Mouse (Mus musculus) heart, embryonic 12.5 days (tissue): Measurements from ENCODE around the gene Hand1. TPM values are rescaled to one million over a fixed set of nuclear protein-coding genes. Genes with fewer than 3 reads are reported as not detected.
"Not testable (repeated sequence)": the region's sequence is repeated elsewhere in the genome, so short reads cannot be mapped to it uniquely, and the experiment has no call there.

Source experiments
- ATAC-seq: fragments of 200-750 bp; cut with Nextera tagmentation; 2 replicates; pipeline ENCODE4 v1.8.0; 2017; ENCODE audit warnings: moderate TSS enrichment, moderate library complexity; ENCODE audit not compliant: insufficient number of reproducible peaks, low FRiP score
- H3K27ac ChIP-seq: fragments of 300-500 bp; sonication (generic); 2 replicates; pipeline ENCODE4 v1.5.1; 2016; ENCODE audit warnings: mild to moderate bottlenecking, moderate library complexity; ENCODE audit not compliant: poor library complexity, severe bottlenecking
- H3K27me3 ChIP-seq: fragments of 300-500 bp; sonication (generic); replicated peaks from 2 replicates; pipeline ENCODE4 v1.6.1; 2016; ENCODE audit warnings: mild to moderate bottlenecking, moderate library complexity
- H3K36me3 ChIP-seq: fragments of 300-500 bp; sonication (generic); 2 replicates; pipeline ENCODE4 v1.6.1; 2016; ENCODE audit warnings: mild to moderate bottlenecking, moderate library complexity
- H3K4me1 ChIP-seq: fragments of 300-500 bp; sonication (generic); replicated peaks from 2 replicates; pipeline ENCODE4 v1.6.1; 2016; ENCODE audit warnings: mild to moderate bottlenecking
- H3K4me2 ChIP-seq: fragments of 300-500 bp; sonication (generic); 2 replicates; pipeline ENCODE4 v1.6.1; 2016; ENCODE audit warnings: mild to moderate bottlenecking, moderate library complexity
- H3K4me3 ChIP-seq: fragments of 300-500 bp; sonication (generic); 2 replicates; pipeline ENCODE4 v1.5.1; 2016; ENCODE audit warnings: mild to moderate bottlenecking
- H3K9ac ChIP-seq: fragments of 300-500 bp; sonication (generic); 2 replicates; pipeline ENCODE4 v1.6.1; 2016; ENCODE audit warnings: mild to moderate bottlenecking, moderate library complexity
- H3K9me3 ChIP-seq: fragments of 300-500 bp; sonication (generic); replicated peaks from 2 replicates; pipeline ENCODE4 v1.6.1; 2016; ENCODE audit warnings: mild to moderate bottlenecking, moderate library complexity
- WGBS: fragments of 180-500 bp; shearing (Covaris S2); methylation state at CpG from one replicate; pipeline ENCODE4 v1.1.7; 2016; 5-methylcytosine and 5-hydroxymethylcytosine counted together
- polyA plus RNA-seq: library from polyadenylated mRNA; unstranded; fragments of >200 nt; fragmentation: Nextera tagmentation; extraction: Ambion mirVana; gene quantifications from 2 replicates; pipeline ENCODE4 v1.2.1, GENCODE M21; 2016

The Hand1 gene
- polyA plus RNA-seq, 1 experiment from 2014 or later = 62.0 TPM

GRCm38 (mm10) chr11:57833296-57833977, 819 bp upstream of the Hand1 start:
- Histone ChIP-seq H3K27ac (peak overlapping the region; percentile 80), H3K36me3 (no peaks in the 10 kb centered on the region), H3K9ac (peak overlapping the region; percentile 80), H3K27me3 (peaks cover 84% of the 10 kb centered on the region), H3K4me3 (peak overlapping the region; percentile 60), H3K9me3 (no peaks in the 10 kb centered on the region), H3K4me2 (peak overlapping the region; percentile 61), H3K4me1 (peaks cover 41% of the 10 kb centered on the region)
- ATAC-seq = peak; percentile 33; the same call in 1 of the 2 replicates
- 5% methylated on average over 30 of the region's 30 CpGs for WGBS

DNA sequence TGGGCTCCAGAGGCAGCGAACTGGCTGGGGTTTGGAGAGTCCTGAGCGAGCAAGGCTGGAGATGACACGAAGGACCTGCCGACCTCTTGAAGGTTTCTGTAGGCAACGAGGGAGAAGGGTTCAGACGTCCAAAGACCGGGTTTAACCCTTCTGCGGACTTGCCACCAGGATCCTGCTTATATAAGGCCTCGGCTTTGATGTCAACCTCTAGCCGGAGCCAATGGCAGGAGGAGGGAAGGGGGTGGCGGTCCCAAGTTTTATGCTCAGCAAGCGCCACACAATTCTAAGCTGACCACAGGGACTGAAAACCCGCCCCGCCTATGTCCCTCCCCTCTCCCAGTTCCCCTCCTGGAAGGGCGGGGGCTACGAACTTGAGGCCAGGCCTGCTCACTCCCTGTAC, 757 bp downstream of the Hand1 start:
- Histone ChIP-seq H3K4me2 (peak overlapping the region; percentile 61), H3K4me1 (peaks cover 52% of the 10 kb centered on the region), H3K9me3 (no peaks in the 10 kb centered on the region), H3K9ac (peak overlapping the region; percentile 80), H3K27ac (peak overlapping the region; percentile 80), H3K36me3 (no peaks in the 10 kb centered on the region), H3K27me3 (peaks cover 82% of the 10 kb centered on the region), H3K4me3 (peak overlapping the region; percentile 60)
- ATAC-seq = peak; percentile 62; the same call in 1 of the 2 replicates
- WGBS = 12% methylated on average over 16 of the region's 16 CpGs

DNA sequence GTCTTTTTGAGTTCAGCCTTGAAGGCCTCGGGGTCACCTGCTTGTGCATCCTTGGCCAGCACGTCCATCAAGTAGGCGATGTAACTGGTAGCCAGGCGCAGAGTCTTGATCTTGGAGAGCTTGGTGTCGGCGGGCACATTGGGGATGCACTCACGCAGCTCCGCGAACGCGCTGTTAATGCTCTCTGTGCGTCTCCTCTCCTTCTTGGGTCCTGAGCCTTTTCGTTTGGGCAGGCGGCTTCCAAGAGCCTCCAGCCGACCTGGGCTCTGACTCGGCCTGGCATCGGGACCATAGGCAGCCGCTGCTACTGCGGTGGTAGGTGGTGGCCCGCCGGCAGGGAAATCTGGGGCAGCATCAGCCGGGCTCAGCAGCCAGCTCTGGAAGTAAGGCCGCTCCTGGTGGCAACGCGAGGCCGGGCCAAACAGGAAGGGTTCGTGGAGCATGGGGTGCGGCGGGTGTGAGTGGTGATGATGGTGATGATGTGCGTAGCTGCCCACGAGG, 1.3 kb downstream of the Hand1 start:
- H3K27me3 ChIP-seq = peaks cover 80% of the 10 kb centered on the region
- H3K4me2 ChIP-seq = peak overlapping the region; percentile 61
- H3K4me1 ChIP-seq = peaks cover 50% of the 10 kb centered on the region
- no peaks in the 10 kb centered on the region for H3K9me3 ChIP-seq
- H3K36me3 ChIP-seq = no peaks in the 10 kb centered on the region
- peak overlapping the region; percentile 60 for H3K4me3 ChIP-seq
- H3K9ac ChIP-seq = peak overlapping the region; percentile 80
- H3K27ac ChIP-seq = peak overlapping the region; percentile 80
- WGBS = 4% methylated on average over 31 of the region's 31 CpGs
- ATAC-seq = no peak

GRCm38 (mm10) chr11:57829871-57830775, 2.5 kb downstream of the Hand1 start:
- H3K27ac ChIP-seq = peak overlapping the region; percentile 80; the same call in 1 of the 2 replicates

DNA sequence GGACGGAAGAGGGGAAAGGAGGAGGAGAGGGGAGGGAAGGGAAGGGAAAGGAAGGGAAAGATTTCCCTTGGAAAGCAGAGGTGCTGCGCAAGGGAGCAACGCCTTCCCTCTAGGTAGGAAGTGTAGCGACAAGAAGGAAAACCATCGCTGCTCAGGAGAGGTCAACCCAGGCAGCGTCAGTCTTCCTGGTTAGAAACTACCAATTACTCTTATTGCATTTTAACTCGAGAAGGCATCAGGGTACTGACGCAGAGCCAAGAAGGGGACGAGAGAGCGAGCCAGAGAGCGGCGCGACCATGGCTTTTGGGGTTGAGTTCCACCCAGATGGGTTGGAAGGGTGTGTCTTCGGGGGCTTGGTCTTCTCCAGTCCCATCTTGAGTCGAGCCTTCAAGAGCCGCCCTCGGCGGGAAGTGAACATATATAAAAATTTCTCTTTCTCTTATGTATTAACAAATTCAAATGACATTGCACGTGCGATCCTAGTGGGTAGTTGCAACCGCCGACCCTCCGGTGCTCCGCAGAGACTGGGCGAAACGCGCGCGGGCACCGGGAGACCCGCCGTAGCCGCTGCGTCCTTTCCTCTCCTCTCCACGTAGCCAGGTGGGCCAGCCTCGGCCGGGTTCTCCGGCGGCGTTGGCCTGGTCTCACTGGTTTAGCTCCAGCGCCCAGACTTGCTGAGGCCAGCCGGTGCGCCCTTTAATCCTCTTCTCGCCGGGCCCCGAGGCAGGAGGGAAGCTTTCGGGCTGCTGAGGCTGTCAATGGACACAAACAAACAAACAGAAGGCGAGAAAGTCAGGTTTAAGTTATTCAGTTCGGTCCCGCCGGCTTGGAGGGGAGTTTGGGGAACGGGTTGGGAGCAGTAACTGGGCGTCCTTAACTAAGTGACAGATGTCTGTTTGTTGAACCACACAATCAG, 3.4 kb downstream of the Hand1 start:
- H3K4me2 ChIP-seq = peak overlapping the region; percentile 80
- peak overlapping the region; percentile 80 for H3K9ac ChIP-seq
- peak overlapping the region; percentile 60 for H3K4me3 ChIP-seq
- peaks cover 61% of the 10 kb centered on the region for H3K27me3 ChIP-seq
- 5% methylated on average over 53 of the region's 53 CpGs for whole genome bisulfite sequencing
- no peak for ATAC-seq
- H3K4me1 ChIP-seq = peaks cover 40% of the 10 kb centered on the region
- peak overlapping the region; percentile 28; the same call in 1 of the 2 replicates for H3K27ac ChIP-seq
- no peaks in the 10 kb centered on the region for H3K36me3 ChIP-seq
- H3K9me3 ChIP-seq = no peaks in the 10 kb centered on the region

More at GRCm38 (mm10) chr11:57829871-57830775, 2.5 kb downstream of the Hand1 start:
- WGBS = 24% methylated on average over 17 of the region's 17 CpGs
- Histone ChIP-seq H3K27me3 (peaks cover 68% of the 10 kb centered on the region), H3K36me3 (no peaks in the 10 kb centered on the region), H3K4me3 (peak overlapping the region; percentile 60), H3K9me3 (no peaks in the 10 kb centered on the region), H3K9ac (peak overlapping the region; percentile 80), H3K4me2 (peak overlapping the region; percentile 80), H3K4me1 (peaks cover 40% of the 10 kb centered on the region)
- no peak for ATAC-seq

- no peaks in the 10 kb centered on the region for H3K9me3 ChIP-seq
- peak overlapping the region; percentile 80 for H3K4me2 ChIP-seq
- peaks cover 50% of the 10 kb centered on the region for H3K27me3 ChIP-seq
- peak overlapping the region; percentile 60 for H3K4me3 ChIP-seq
- WGBS = under 1% methylated on average over 33 of the region's 33 CpGs
- H3K9ac ChIP-seq = peak overlapping the region; percentile 80
- H3K36me3 ChIP-seq = no peaks in the 10 kb centered on the region
- no peak for ATAC-seq
- H3K4me1 ChIP-seq = peaks cover 36% of the 10 kb centered on the region
- peak overlapping the region; percentile 76 for H3K27ac ChIP-seq
Observed at GRCm38 (mm10) chr11:57827915-57828545, 4.6 kb downstream of the Hand1 start.

DNA sequence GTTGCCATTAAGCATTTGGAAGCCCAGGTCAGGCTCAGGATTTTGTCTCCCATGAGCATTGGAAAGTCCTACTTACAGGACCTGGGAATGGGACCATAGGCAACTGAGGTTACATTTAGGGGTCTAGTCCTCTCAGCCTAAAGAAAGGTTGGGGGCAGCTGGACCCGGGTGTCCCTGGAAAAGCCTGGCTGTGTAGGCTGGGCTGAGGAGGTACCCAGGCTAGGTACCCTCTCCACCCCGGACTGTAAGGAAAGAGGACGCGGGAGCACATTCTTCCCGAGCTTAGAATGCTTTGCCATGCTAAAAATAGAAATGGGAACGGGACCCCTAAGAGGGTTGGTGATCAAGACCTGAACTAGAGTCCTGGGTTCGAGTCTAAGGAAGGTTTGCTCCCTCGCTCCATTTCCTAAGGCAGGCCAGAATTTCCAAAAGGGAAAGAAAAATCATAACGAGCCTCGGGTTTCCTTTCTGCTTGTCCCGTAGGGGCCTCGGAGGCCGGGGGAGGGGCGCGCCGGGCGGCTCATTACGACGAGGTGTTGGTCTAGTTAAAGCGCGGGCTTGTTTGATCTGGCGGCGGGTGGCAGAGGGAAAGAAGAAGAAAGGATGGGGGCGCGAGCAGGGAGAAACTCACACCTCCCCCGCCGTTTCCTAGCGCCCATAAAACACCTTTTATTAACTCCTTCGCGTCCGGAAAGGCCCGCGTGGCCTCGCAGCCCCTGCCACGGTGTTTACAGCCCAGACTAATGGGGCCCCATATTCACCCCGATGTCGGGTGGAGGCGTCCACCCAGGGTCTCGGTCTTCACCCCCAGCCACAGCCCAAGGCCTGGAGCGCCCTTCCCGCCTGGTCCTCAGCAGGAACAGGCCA, 5.3 kb downstream of the Hand1 start:
- Histone ChIP-seq H3K36me3 (no peaks in the 10 kb centered on the region), H3K4me3 (peak overlapping the region; percentile 60), H3K4me1 (peaks cover 28% of the 10 kb centered on the region), H3K27me3 (peaks cover 43% of the 10 kb centered on the region), H3K9ac (peak overlapping the region; percentile 80), H3K4me2 (peak overlapping the region; percentile 80), H3K27ac (peak overlapping the region; percentile 76), H3K9me3 (no peaks in the 10 kb centered on the region)
- no peak for ATAC-seq
- under 1% methylated on average over 41 of the region's 41 CpGs for WGBS

- not testable (repeated sequence) for H3K9ac ChIP-seq, H3K4me2 ChIP-seq, H3K9me3 ChIP-seq, ATAC-seq, H3K27ac ChIP-seq, H3K4me3 ChIP-seq, H3K36me3 ChIP-seq
- 55% methylated on average over 11 of the region's 11 CpGs for WGBS
- H3K4me1 ChIP-seq = peaks cover 32% of the 10 kb centered on the region
- H3K27me3 ChIP-seq = peaks cover 23% of the 10 kb centered on the region
Observed at GRCm38 (mm10) chr11:57825234-57825633, 7.4 kb downstream of the Hand1 start.

GRCm38 (mm10) chr11:57823714-57824113, 8.9 kb downstream of the Hand1 start:
- H3K4me2 ChIP-seq = no peak overlapping the region
- no peak overlapping the region for H3K27ac ChIP-seq
- 55% methylated on average over 7 of the region's 7 CpGs for WGBS
- ATAC-seq = no peak
- no peak overlapping the region for H3K4me3 ChIP-seq
- no peaks in the 10 kb centered on the region for H3K36me3 ChIP-seq
- H3K9ac ChIP-seq = no peak overlapping the region
- H3K27me3 ChIP-seq = peaks cover 13% of the 10 kb centered on the region; the same call in 1 of the 2 replicates
- H3K9me3 ChIP-seq = no peaks in the 10 kb centered on the region
- peaks cover 47% of the 10 kb centered on the region for H3K4me1 ChIP-seq
